In the genomic region with DNA sequence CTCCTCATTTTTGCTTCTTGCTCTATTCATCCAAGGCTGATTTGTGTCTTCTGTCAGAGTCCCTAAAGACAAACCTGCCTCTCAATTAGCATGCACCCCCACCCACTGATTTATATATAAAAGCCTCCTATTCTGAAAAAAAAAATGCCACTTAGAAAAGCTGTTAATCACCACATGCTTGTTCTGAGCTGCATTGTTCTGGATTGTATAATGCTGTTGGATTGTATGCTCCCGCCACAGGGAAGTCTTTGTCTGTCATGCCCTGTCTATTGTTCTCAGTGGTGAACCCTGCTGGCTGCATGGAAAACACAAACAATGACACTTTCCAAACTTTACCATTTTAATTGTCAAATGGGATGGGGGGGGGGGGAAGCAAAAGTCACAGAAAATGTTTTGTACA, we compare ENCODE assay signal across 9 mouse cellular contexts.
A peak's percentile ranks its signal among the peaks of the same experiment; 100 is the strongest.
DNase-seq lines count a peak whose midpoint lies in the region; TF ChIP-seq lines count a peak whose summit lies in the region.
"Had no signal": no experiment of that assay in that cellular context is flagged by ENCODE, and none has a peak within 500 bp of the region (broad histone marks: within the 10 kb centered on the region; RNA-seq: fewer than 3 reads in every experiment).

No protein-coding gene starts in this region.

- intact Hi-C loops in gastrocnemius, postnatal 36 days (cut with DNase I), result no loop called here

- H3K4me3 ChIP-seq in layer of hippocampus, adult 2 months, result no peak overlapping the region
- H3K4me3 ChIP-seq: heart, embryonic 10.5 days had no signal

- DNase-seq in layer of hippocampus, adult 2 months (ENCODE audit: low spot score in 2 of 2), result peak in 1 of 2 experiments; percentile 17
- DNase-seq in layer of hippocampus, postnatal 36 days, result no peak
- DNase-seq in R1 (ENCODE audit: low read depth, low spot score), result peak; percentile 15
- peak; percentile 67 for DNase-seq in brain, embryonic 14.5 days (ENCODE audit: low read depth)
- DNase-seq in mesoderm, embryonic 11.5 days (ENCODE audit: low read depth, low spot score), result peak; percentile 56
- DNase-seq in adrenal gland, adult 8-10 months, result no peak
- DNase-seq in gastrocnemius, postnatal 36 days, result no peak
- DNase-seq: spleen, adult 18-20 months had no signal

- peak overlapping the region; percentile 71 for H3K27ac ChIP-seq in layer of hippocampus, adult 2 months
- H3K27ac ChIP-seq: heart, embryonic 10.5 days had no signal

- peak; percentile 13; the same call in 1 of the 2 replicates for TF ChIP-seq CTCF in layer of hippocampus, adult 2 months (conservative IDR thresholded peaks at IDR 0.05)
- TF ChIP-seq CTCF in brain, embryonic 14.5 days (IDR thresholded peaks at IDR 0.05; ENCODE audit: borderline replicate concordance, extremely low read depth, insufficient read depth, insufficient read length), result no peak

- TF ChIP-seq POLR2A in brain, embryonic 14.5 days (IDR thresholded peaks at IDR 0.05; ENCODE audit: borderline replicate concordance, extremely low read depth, insufficient read depth, insufficient read length, poor library complexity, severe bottlenecking), result no peak

Comparison
In these comparisons a context has a peak if more than half of its experiments do, and no peak if none do; other contexts are left out.
1. DNase-seq: peak in R1 (single experiment), brain, embryonic 14.5 days (single experiment) and mesoderm, embryonic 11.5 days (single experiment); none in layer of hippocampus, postnatal 36 days (0 of 2), adrenal gland, adult 8-10 months (single experiment) and gastrocnemius, postnatal 36 days (0 of 2).